Mouse (Mus musculus) left cerebral cortex, postnatal 25 days (tissue): ENCODE measurements at regions not wholly inside any gene's neighbourhood (a gene's known extent, or its start where the extent isn't known, plus 50 kb on each side); places are given as distances from the start of the nearest gene placed in this dataset.
A peak's percentile ranks its signal among the peaks of the same experiment; 100 is the strongest.
"Not testable (repeated sequence)": the region's sequence is repeated elsewhere in the genome, so short reads cannot be mapped to it uniquely, and the experiment has no call there.

Experiments used
- DNase-seq, 2 experiments: peaks; one replicate each; pipeline ENCODE4 v3.0.0; 2022; ENCODE audit warnings: low spot score in 2 of 2, mixed read lengths in 1 of 2
- intact Hi-C: fragments of 180-260 bp; cut with DNase I; formaldehyde crosslinking; loops from one replicate; pipeline ENCODE4 v1.15.1; 2025

- DNase-seq: no peak
- intact Hi-C loops: no loop called here
Measured at GRCm38 (mm10) chr11:22420003-22420723, 78.1 kb upstream of the Ehbp1 start.

GRCm38 (mm10) chr11:22421762-22422161 lies 79.7 kb upstream of the Ehbp1 start:
- no peak for DNase-seq
- intact Hi-C loops: no loop called here

- intact Hi-C loops: no loop called here
- peak; percentile 39 to 56 for DNase-seq
Measured at GRCm38 (mm10) chr11:22437140-22437850, 74.6 kb upstream of the Tmem17 start.

GRCm38 (mm10) chr11:22437851-22438215 lies 74.1 kb upstream of the Tmem17 start:
- intact Hi-C loops: no loop called here
- no peak for DNase-seq

DNA sequence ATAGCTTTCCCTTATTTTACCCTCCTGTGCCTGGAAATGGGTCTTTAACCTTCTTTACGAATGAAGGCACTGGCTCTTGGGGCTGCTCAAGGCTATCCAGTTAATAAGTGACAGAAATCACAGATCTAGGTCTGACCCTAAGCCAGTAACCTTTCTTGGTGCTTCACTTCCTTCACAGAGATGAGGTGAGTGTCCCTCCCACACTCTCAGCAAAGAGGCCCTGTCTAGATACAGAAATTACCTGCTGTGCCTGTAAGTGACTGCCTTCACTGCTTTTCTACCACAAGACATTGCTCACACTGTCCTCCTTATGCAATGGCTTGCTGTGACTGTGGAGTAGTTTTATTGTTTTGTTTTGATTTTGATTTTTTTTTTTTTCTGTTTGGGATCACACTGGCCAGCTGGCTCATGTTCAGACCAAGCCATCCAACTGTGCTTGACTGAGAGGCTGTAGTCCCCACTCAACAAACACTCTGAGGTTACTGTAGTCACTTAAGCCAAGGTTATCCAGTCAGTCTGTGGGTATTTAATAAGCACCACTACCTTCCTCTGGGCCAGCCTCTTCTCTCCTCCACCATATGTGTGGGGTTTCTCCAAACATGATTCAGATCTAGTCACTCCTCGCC lies 73.3 kb upstream of the Tmem17 start:
- no peak for DNase-seq
- intact Hi-C loops: no loop called here

GRCm38 (mm10) chr11:22440521-22440920 lies 71.4 kb upstream of the Tmem17 start:
- DNase-seq: peak in 1 of 2 experiments; percentile 40
- intact Hi-C loops: no loop called here

GRCm38 (mm10) chr11:22453161-22453560 lies 58.7 kb upstream of the Tmem17 start:
- intact Hi-C loops: no loop called here
- DNase-seq: no peak

DNA sequence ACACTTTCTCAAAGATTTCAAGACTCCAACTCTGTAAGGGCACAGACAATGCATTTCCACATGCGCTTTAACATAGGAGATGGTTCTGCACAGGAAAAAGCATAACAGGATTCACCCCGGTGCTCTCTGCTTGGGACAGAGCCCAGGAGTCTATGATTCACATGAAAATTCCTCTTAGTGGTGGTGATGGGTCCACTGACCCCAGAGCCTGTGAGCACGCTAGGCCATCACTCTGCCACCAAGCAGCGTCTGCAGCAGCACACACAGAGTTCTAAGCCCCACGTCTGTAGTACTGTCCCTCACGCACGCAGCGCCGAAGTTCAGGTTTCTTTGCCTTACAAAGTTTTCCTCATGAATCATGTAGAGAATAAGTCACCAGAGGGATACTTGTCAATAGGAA lies 55.6 kb upstream of the Tmem17 start:
- DNase-seq: no peak
- intact Hi-C loops: no loop called here

GRCm38 (mm10) chr11:22457220-22457619 lies 54.7 kb upstream of the Tmem17 start:
- DNase-seq: no peak
- intact Hi-C loops: no loop called here

DNA sequence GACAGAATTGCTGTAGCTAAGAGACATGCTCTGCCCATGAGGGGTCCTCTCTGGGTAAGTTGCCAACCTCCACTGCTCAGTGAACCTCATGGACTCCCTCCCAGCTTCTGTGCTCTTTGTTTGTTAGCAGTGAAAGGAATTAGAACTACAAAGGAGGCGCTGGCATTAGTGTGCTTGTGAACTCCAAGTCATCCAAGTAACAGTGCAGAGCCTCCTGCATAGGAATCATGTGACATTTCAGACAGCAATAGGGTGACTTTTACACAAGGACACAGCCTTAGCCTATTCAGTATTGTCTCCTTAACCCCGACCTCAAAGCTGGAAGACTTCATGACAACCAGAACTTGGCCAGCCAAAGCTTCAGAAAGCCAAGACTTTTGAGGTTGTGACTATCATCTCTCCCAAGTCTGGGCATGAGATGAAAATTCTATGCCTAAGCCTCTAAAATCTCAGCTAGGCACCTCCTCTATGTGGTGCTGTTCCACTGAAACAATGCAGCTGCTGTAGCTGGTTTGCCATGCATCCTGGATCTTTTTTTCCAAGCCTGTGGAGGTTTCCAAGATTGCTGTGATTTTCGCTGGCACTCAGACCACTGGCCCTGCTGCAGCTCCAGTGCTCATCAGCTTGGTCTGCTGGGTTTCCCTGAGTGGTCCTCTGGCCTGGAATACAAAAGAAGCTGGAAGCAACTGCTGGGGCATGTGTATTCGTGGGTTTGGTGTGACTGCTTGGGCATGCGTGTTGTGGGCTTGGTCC lies 52.8 kb upstream of the Tmem17 start:
- intact Hi-C loops: no loop called here
- no peak for DNase-seq

GRCm38 (mm10) chr11:22461019-22461735 lies 50.7 kb upstream of the Tmem17 start:
- intact Hi-C loops, DNase-seq: not testable (repeated sequence)
